Mouse (Mus musculus) MEL (cell line): ENCODE results near the gene Pzp. TPM values are rescaled to one million over a fixed set of nuclear protein-coding genes. Genes with fewer than 3 reads are reported as not detected.
A peak's percentile ranks its signal among the peaks of the same experiment; 100 is the strongest.

Experiments used
- DNase-seq: peaks from one replicate; pipeline ENCODE4 v3.0.0; 2011; ENCODE audit warnings: low read depth, low spot score
- H3K27ac ChIP-seq: 2 replicates; pipeline ENCODE4 v1.5.1; 2012; ENCODE audit warnings: low read depth, mild to moderate bottlenecking, control low read depth, low read length, moderate library complexity; ENCODE audit not compliant: control insufficient read depth
- H3K27me3 ChIP-seq, 2 experiments: fragments of 150-350 bp in 1 of 2; sonication (generic) in 1 of 2; 2 replicates each; pipeline ENCODE4 v1.6.1; 2012; ENCODE audit warnings: low read length in 2 of 2, mild to moderate bottlenecking in 2 of 2, improper control_type of control experiment in 1 of 2, moderate library complexity in 1 of 2; ENCODE audit not compliant: insufficient read depth in 2 of 2, control insufficient read depth in 1 of 2
- H3K36me3 ChIP-seq, 2 experiments: 2 replicates each; pipeline ENCODE4 v1.6.1; 2012 to 2014; ENCODE audit warnings: low read length in 2 of 2, improper control_type of control experiment in 1 of 2, inconsistent platforms in 1 of 2, mild to moderate bottlenecking in 1 of 2; ENCODE audit not compliant: insufficient read depth in 2 of 2, control insufficient read depth in 1 of 2
- H3K4me1 ChIP-seq, 2 experiments: fragments of 150-350 bp in 1 of 2; sonication (generic) in 1 of 2; 2 replicates each; pipeline ENCODE4 v1.6.1; 2012; ENCODE audit warnings: low read length in 2 of 2, improper control_type of control experiment in 1 of 2, mild to moderate bottlenecking in 1 of 2; ENCODE audit not compliant: insufficient read depth in 2 of 2, control insufficient read depth in 1 of 2
- H3K4me3 ChIP-seq, 2 experiments: fragments of 150-350 bp in 1 of 2; sonication (generic) in 1 of 2; 2 replicates each; pipeline ENCODE4 v1.5.1; 2012; ENCODE audit warnings: low read depth in 2 of 2, low read length in 2 of 2, mild to moderate bottlenecking in 2 of 2, moderate library complexity in 2 of 2, control low read depth in 1 of 2, improper control_type of control experiment in 1 of 2; ENCODE audit not compliant: control insufficient read depth in 1 of 2, insufficient read depth in 1 of 2
- H3K79me2 ChIP-seq: 2 replicates; pipeline ENCODE4 v1.6.1; 2012; ENCODE audit warnings: mild to moderate bottlenecking, low read length, moderate library complexity; ENCODE audit not compliant: control insufficient read depth, poor library complexity, insufficient read depth
- H3K9ac ChIP-seq: 2 replicates; pipeline ENCODE4 v1.6.1; 2012; ENCODE audit warnings: low read depth, mild to moderate bottlenecking, control low read depth, low read length, moderate library complexity; ENCODE audit not compliant: control insufficient read depth, poor library complexity, severe bottlenecking
- H3K9me3 ChIP-seq: fragments of 150-350 bp; sonication (generic); replicated peaks from 2 replicates; pipeline ENCODE4 v1.6.1; 2012; ENCODE audit warnings: mild to moderate bottlenecking, low read length, improper control_type of control experiment, moderate library complexity; ENCODE audit not compliant: insufficient read depth
- BHLHE40 ChIP-seq: IDR thresholded peaks from 2 replicates; pipeline ENCODE4 v1.6.1; 2012; ENCODE audit warnings: low read depth, mild to moderate bottlenecking, inconsistent platforms, low read length, improper control_type of control experiment, borderline replicate concordance
- CTCF ChIP-seq, 3 experiments: IDR thresholded peaks in 2 of 3; conservative IDR thresholded peaks in 1 of 3; 2 replicates each; pipeline ENCODE4 v1.5.1; 2011 to 2012; ENCODE audit warnings: low read length in 3 of 3, low read depth in 2 of 3, mild to moderate bottlenecking in 2 of 3, improper control_type of control experiment in 1 of 3, inconsistent platforms in 1 of 3, mixed read lengths in 1 of 3, moderate library complexity in 1 of 3; ENCODE audit not compliant: control insufficient read depth in 1 of 3, insufficient read depth in 1 of 3, poor library complexity in 1 of 3, severe bottlenecking in 1 of 3
- E2F4 ChIP-seq: IDR thresholded peaks from 2 replicates; pipeline ENCODE4 v1.6.1; 2011; ENCODE audit warnings: low read depth, low read length, improper control_type of control experiment, borderline replicate concordance
- ELF1 ChIP-seq: IDR thresholded peaks from 2 replicates; pipeline ENCODE4 v1.6.1; 2014; ENCODE audit warnings: low read depth, mild to moderate bottlenecking, inconsistent platforms, low read length, improper control_type of control experiment, moderate library complexity
- GABPA ChIP-seq: IDR thresholded peaks from 2 replicates; pipeline ENCODE4 v1.6.1; 2012; ENCODE audit warnings: low read depth, mild to moderate bottlenecking, inconsistent platforms, low read length, improper control_type of control experiment, moderate library complexity
- HCFC1 ChIP-seq: IDR thresholded peaks from 2 replicates; pipeline ENCODE4 v1.6.1; 2012; ENCODE audit warnings: low read depth, mild to moderate bottlenecking, inconsistent platforms, low read length, improper control_type of control experiment, moderate library complexity
- KAT2A ChIP-seq: conservative IDR thresholded peaks from 2 replicates; pipeline ENCODE4 v1.6.1; 2012; ENCODE audit warnings: low read depth, low read length, improper control_type of control experiment, inconsistent platforms
- MAZ ChIP-seq: IDR thresholded peaks from 2 replicates; pipeline ENCODE4 v1.6.1; 2012; ENCODE audit warnings: low read depth, mild to moderate bottlenecking, inconsistent platforms, low read length, improper control_type of control experiment
- MEF2A ChIP-seq: IDR thresholded peaks from 2 replicates; pipeline ENCODE4 v1.6.1; 2014; ENCODE audit warnings: low read depth, mild to moderate bottlenecking, inconsistent platforms, low read length, improper control_type of control experiment; ENCODE audit not compliant: poor library complexity, insufficient replicate concordance, severe bottlenecking; ENCODE audit errors: extremely low read depth
- MXI1 ChIP-seq: IDR thresholded peaks from 2 replicates; pipeline ENCODE4 v1.6.1; 2011; ENCODE audit warnings: mild to moderate bottlenecking, low read depth, low read length, improper control_type of control experiment
- MYC ChIP-seq: IDR thresholded peaks from 2 replicates; pipeline ENCODE4 v1.6.1; 2011; ENCODE audit warnings: low read depth, mild to moderate bottlenecking, low read length, improper control_type of control experiment, moderate library complexity
- NELFE ChIP-seq: IDR thresholded peaks from 2 replicates; pipeline ENCODE4 v1.6.1; 2011; ENCODE audit warnings: low read depth, low read length, improper control_type of control experiment
- NRF1 ChIP-seq: IDR thresholded peaks from 2 replicates; pipeline ENCODE4 v1.6.1; 2014; ENCODE audit warnings: low read depth, mild to moderate bottlenecking, inconsistent platforms, low read length, improper control_type of control experiment, moderate library complexity; ENCODE audit not compliant: poor library complexity, insufficient read depth, severe bottlenecking
- POLR2AphosphoS2 ChIP-seq: IDR thresholded peaks from 2 replicates; pipeline ENCODE4 v1.6.1; 2011; ENCODE audit warnings: low read length, improper control_type of control experiment
- RAD21 ChIP-seq: IDR thresholded peaks from 2 replicates; pipeline ENCODE4 v1.6.1; 2011; ENCODE audit warnings: mild to moderate bottlenecking, low read depth, low read length, improper control_type of control experiment
- TAL1 ChIP-seq: IDR thresholded peaks from 2 replicates; pipeline ENCODE4 v1.6.1; 2012; ENCODE audit warnings: mild to moderate bottlenecking, inconsistent platforms, low read length, moderate library complexity, mixed read lengths
- TBP ChIP-seq: IDR thresholded peaks from 2 replicates; pipeline ENCODE4 v1.8.0; 2011; ENCODE audit warnings: low read depth, low read length, improper control_type of control experiment
- TCF12 ChIP-seq: IDR thresholded peaks from 2 replicates; pipeline ENCODE4 v1.6.1; 2014; ENCODE audit warnings: low read depth, mild to moderate bottlenecking, inconsistent platforms, low read length, improper control_type of control experiment, moderate library complexity
- ZKSCAN1 ChIP-seq: IDR thresholded peaks from 2 replicates; pipeline ENCODE4 v1.6.1; 2012; ENCODE audit warnings: low read depth, mild to moderate bottlenecking, inconsistent platforms, low read length, improper control_type of control experiment, moderate library complexity
- ZMIZ1 ChIP-seq: IDR thresholded peaks from 2 replicates; pipeline ENCODE4 v1.6.1; 2012; ENCODE audit warnings: low read depth, mild to moderate bottlenecking, inconsistent platforms, low read length, improper control_type of control experiment, moderate library complexity
- ZNF384 ChIP-seq: IDR thresholded peaks from 2 replicates; pipeline ENCODE4 v1.6.1; 2012; ENCODE audit warnings: low read depth, mild to moderate bottlenecking, inconsistent platforms, low read length, improper control_type of control experiment
- polyA plus RNA-seq, 2 experiments: library from polyadenylated mRNA; stranded (reverse) in 1 of 2; unstranded in 1 of 2; fragments of >175 nt in 1 of 2; fragments of >200 nt in 1 of 2; gene quantifications; 2 replicates each; pipeline versions ENCODE4 v1.2.1 to v1.2.4; 2012; ENCODE audit warnings: low replicate concordance in 2 of 2, low read depth in 1 of 2; ENCODE audit not compliant: insufficient read length in 2 of 2, insufficient read depth in 1 of 2, missing spikeins in 1 of 2
- total RNA-seq: library from RNA; depleted of rRNA; stranded (reverse); fragments of 300-350 nt; gene quantifications from 2 replicates; pipeline ENCODE4 v1.2.3, GENCODE M21; 2012

The Pzp gene
- total and polyA plus RNA-seq, 3 experiments, result not detected

DNA sequence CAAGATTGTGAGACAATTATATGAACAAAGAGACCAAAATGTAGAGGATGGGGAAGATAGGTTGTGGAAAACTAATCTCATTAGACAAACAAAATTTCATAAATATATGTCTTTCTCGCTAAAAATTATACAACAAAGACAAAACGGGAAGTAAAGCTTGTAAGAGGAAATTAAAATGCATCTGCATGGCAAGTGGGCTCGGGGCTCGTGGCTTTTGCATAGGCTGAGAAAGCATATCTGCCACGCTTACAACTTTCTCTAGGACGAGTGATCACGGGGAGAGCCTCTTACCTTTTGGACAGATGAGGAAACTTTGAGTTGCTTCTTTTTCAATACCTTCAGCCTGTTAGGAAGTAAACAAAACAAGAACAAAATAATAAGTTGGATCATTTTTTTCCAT is 27.5 kb upstream of the Pzp start:
- TF ChIP-seq ZKSCAN1 (no peak), NELFE (no peak)
- DNase-seq, result peak; percentile 23

DNA sequence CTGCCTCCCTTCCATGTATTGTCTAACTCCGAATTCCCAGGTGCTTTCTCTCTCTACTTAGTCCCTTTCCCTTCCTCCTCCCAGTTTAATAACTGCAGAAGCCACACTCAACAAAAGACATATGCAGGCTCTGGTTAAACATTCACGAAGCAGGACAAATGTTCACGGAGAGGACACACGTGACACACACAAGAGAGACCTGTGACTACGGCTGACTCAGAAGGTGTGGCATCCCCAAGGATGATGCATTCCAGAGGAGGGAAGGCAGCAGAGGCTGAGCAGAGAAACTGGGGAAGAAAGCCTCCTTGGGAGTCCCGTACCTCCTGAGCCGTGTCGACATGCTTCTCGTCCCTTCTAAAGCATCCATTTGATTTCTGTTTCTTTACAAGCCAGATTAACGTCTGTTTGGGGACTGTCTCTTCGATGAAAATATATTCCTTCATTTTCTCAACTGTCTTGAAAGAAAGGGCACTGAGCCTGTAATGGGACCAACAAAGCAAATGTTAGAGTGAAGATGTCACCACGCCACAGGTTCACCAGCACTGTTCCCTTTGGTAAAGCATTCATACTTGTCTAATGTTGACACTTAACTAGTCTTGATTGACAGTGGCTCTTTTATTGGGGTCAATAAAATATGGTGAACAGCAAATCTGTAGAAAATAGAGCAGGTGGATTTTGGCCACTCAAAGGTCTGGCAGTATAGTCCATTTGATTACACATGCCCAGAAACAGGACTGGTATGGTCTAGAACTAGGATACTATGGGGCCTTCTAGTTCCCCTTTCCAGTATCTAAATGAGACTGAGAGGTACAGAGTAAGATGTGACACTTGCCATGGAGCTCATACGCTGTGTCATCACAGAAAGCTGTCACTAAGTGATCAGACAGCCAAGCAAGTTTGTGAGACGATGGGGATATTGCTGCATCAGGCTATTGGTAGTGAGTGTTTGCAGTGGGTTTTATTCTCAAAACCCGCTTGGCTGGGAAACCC is 23.2 kb upstream of the Pzp start:
- peaks cover 0 to 4% of the 10 kb centered on the region in 2 experiments; a peak in 1 of 4 replicates for H3K4me1 ChIP-seq
- no peak overlapping the region for H3K9ac ChIP-seq
- no peak for DNase-seq
- H3K4me3 ChIP-seq, result no peak overlapping the region
- H3K27ac ChIP-seq, result no peak overlapping the region
- no peaks in the 10 kb centered on the region for H3K36me3 ChIP-seq
- H3K27me3 ChIP-seq, result no peaks in the 10 kb centered on the region
- no peaks in the 10 kb centered on the region for H3K9me3 ChIP-seq
- TF ChIP-seq ELF1, result no peak
- TF ChIP-seq BHLHE40, result no peak
- no peak for TF ChIP-seq MEF2A
- H3K79me2 ChIP-seq, result no peaks in the 10 kb centered on the region

More for the DNA sequence above, 27.5 kb upstream of the Pzp start:
- Histone ChIP-seq H3K4me1 (peaks cover 0 to 4% of the 10 kb centered on the region in 2 experiments; a peak in 1 of 4 replicates), H3K9ac (no peak overlapping the region), H3K9me3 (no peaks in the 10 kb centered on the region), H3K4me3 (no peak overlapping the region), H3K27ac (no peak overlapping the region), H3K27me3 (no peaks in the 10 kb centered on the region; a peak in 1 of 4 replicates), H3K79me2 (no peaks in the 10 kb centered on the region), H3K36me3 (no peaks in the 10 kb centered on the region)

DNA sequence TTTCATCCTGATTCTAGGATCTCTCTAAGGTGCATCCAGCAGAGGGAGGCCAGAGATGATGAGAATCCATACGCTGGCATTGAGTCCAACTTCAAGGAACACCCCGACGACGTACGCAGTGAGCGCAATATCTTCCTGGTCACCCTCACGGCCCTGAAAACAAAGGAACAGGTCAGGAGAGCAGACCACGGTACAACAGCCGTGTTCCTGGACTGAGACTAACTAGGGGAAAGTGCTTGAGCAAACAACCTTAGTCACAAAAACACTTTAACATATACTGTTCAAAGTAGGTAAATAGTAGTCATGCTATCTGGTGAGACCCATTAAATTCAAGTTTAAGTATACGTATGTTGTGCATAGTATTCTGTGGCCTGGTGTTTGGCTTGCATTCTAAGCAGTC is 22.0 kb upstream of the Pzp start:
- Histone ChIP-seq H3K27ac (no peak overlapping the region), H3K4me1 (no peaks in the 10 kb centered on the region), H3K9ac (no peak overlapping the region), H3K9me3 (no peaks in the 10 kb centered on the region), H3K27me3 (no peaks in the 10 kb centered on the region), H3K4me3 (no peak overlapping the region), H3K79me2 (no peaks in the 10 kb centered on the region), H3K36me3 (no peaks in the 10 kb centered on the region)
- no peak for DNase-seq
- TF ChIP-seq POLR2AphosphoS2 (no peak), TAL1 (no peak), ZNF384 (no peak), NRF1 (no peak), MXI1 (no peak), RAD21 (no peak), E2F4 (no peak), HCFC1 (no peak), ZMIZ1 (no peak), TCF12 (no peak), MYC (no peak), MAZ (no peak), GABPA (no peak), KAT2A (no peak), CTCF (IDR thresholded peaks at IDR 0.05 in 2 of 3, conservative IDR thresholded peaks at IDR 0.05 in 1 of 3; ENCODE audit: control insufficient read depth in 1 of 3, insufficient read depth in 1 of 3, low read depth in 2 of 3, low read length in 3 of 3, poor library complexity in 1 of 3, severe bottlenecking in 1 of 3) (no peak), TBP (no peak)
